Comparison of ENCODE assay signal across 36 mouse cellular contexts in genomic region chr15:78367811-78368210, GRCm38 (mm10). TPM values are rescaled to one million over a fixed set of nuclear protein-coding genes. Genes with fewer than 3 reads are reported as not detected.
"Had no signal": no experiment of that assay in that cellular context is flagged by ENCODE, and none has a peak within 500 bp of the region (broad histone marks: within the 10 kb centered on the region; RNA-seq: fewer than 3 reads in every experiment).

No protein-coding gene starts in this region.

- H3K9ac ChIP-seq: hindbrain, embryonic 12.5 days; hindbrain, embryonic 14.5 days; intestine, embryonic 15.5 days; limb, embryonic 12.5 days; liver, embryonic 12.5 days; liver, embryonic 14.5 days had no signal

- H3K27ac ChIP-seq: gastrocnemius, adult 2 months; heart, adult 2 months; hindbrain, embryonic 10.5 days; hindbrain, embryonic 12.5 days; hindbrain, embryonic 14.5 days; intestine, embryonic 15.5 days; layer of hippocampus, adult 2 months; limb, embryonic 10.5 days; limb, embryonic 12.5 days; liver, embryonic 12.5 days; liver, embryonic 14.5 days had no signal

- ATAC-seq: hindbrain, embryonic 16.5 days; inflammation-experienced regulatory T-cells, adult 6 months; intestine, embryonic 15.5 days; intestine, postnatal 0 days; liver, embryonic 12.5 days had no signal

- H3K36me3 ChIP-seq: hindbrain, embryonic 10.5 days; hindbrain, embryonic 12.5 days; intestine, embryonic 15.5 days; limb, embryonic 10.5 days; limb, embryonic 12.5 days; liver, embryonic 12.5 days had no signal

- DNase-seq: gastrocnemius, adult 2 months; gastrocnemius, postnatal 10 days; gastrocnemius, postnatal 25 days; heart, adult 2 months; heart, postnatal 10 days; heart, postnatal 4 days; kidney, adult 18-20 months; kidney, adult 8-10 months; kidney, postnatal 10 days; kidney, postnatal 25 days; kidney, postnatal 4 days; liver had no signal

- H3K9me3 ChIP-seq: hindbrain, embryonic 10.5 days; hindbrain, embryonic 12.5 days; intestine, embryonic 15.5 days; limb, embryonic 10.5 days; limb, embryonic 12.5 days; liver, embryonic 12.5 days had no signal

- H3K4me3 ChIP-seq: gastrocnemius, adult 2 months; heart, adult 2 months; hindbrain, embryonic 10.5 days; hindbrain, embryonic 12.5 days; intestine, embryonic 15.5 days; layer of hippocampus, adult 2 months; limb, embryonic 10.5 days; limb, embryonic 12.5 days; liver, embryonic 12.5 days had no signal

- H3K4me2 ChIP-seq: heart, embryonic 11.5 days; hindbrain, embryonic 12.5 days; hindbrain, embryonic 14.5 days; intestine, embryonic 15.5 days; limb, embryonic 12.5 days; liver, embryonic 12.5 days had no signal

- H3K4me1 ChIP-seq: hindbrain, embryonic 12.5 days; intestine, embryonic 15.5 days; limb, embryonic 10.5 days; limb, embryonic 12.5 days; liver, embryonic 12.5 days had no signal

RNA-seq across cellular contexts. Expression of gene Tex33, which starts 27.9 kb away (rescaled TPM):
- total RNA-seq: gastrocnemius, adult 2 months; gastrocnemius, postnatal 10 days; gastrocnemius, postnatal 25 days; gastrocnemius, postnatal 4 days; granulocyte monocyte progenitor cell, adult 5-6 weeks; heart, adult 2 months; heart, postnatal 10 days; heart, postnatal 25 days; heart, postnatal 4 days; layer of hippocampus, adult 2 months; layer of hippocampus, postnatal 25 days; left cerebral cortex, adult 8-10 months; left cerebral cortex, postnatal 14 days had no signal
- polyA plus RNA-seq: heart, embryonic 11.5 days; heart, embryonic 14.5 days; heart, embryonic 16.5 days; hindbrain, embryonic 10.5 days; hindbrain, embryonic 12.5 days; hindbrain, embryonic 14.5 days; hindbrain, embryonic 16.5 days; inflammation-experienced regulatory T-cells, adult 6 months; intestine, embryonic 15.5 days; intestine, postnatal 0 days; kidney, embryonic 14.5 days; kidney, embryonic 16.5 days; limb, embryonic 10.5 days; limb, embryonic 12.5 days; limb, embryonic 14.5 days; liver, embryonic 12.5 days had no signal
